Comparison of ENCODE assay signal across 9 mouse cellular contexts in genomic region chr9:64174766-64175165, GRCm38 (mm10). TPM values are rescaled to one million over a fixed set of nuclear protein-coding genes. Genes with fewer than 3 reads are reported as not detected.
DNase-seq lines count a peak whose midpoint lies in the region; ATAC-seq lines count a peak whose summit lies in the region.
"Had no signal": no experiment of that assay in that cellular context is flagged by ENCODE, and none has a peak within 500 bp of the region (broad histone marks: within the 10 kb centered on the region; RNA-seq: fewer than 3 reads in every experiment).

No protein-coding gene starts in this region.

- no peak for ATAC-seq in heart, embryonic 16.5 days (replicated peaks; ENCODE audit: extremely low read depth, insufficient read depth, low FRiP score)
- ATAC-seq in hindbrain, embryonic 14.5 days (ENCODE audit: low FRiP score): no peak
- no peak for ATAC-seq in midbrain, embryonic 13.5 days

- peak overlapping the region; percentile 87; the same call in 1 of the 2 replicates for H3K9ac ChIP-seq in heart, embryonic 16.5 days (ENCODE audit: low read length)
- peak overlapping the region; percentile 81 for H3K9ac ChIP-seq in hindbrain, embryonic 14.5 days
- H3K9ac ChIP-seq in midbrain, embryonic 13.5 days (replicated peaks): no peak overlapping the region

- H3K4me2 ChIP-seq in heart, embryonic 16.5 days (ENCODE audit: low read depth, low read length): peak overlapping the region; percentile 89; the same call in 1 of the 2 replicates
- H3K4me2 ChIP-seq in hindbrain, embryonic 14.5 days (replicated peaks): peak overlapping the region; percentile 97
- peak overlapping the region; percentile 92 for H3K4me2 ChIP-seq in midbrain, embryonic 13.5 days (replicated peaks)

- H3K4me1 ChIP-seq in heart, embryonic 16.5 days (ENCODE audit: control insufficient read depth, insufficient read depth, low read length): peaks cover 21% of the 10 kb centered on the region
- peaks cover 17% of the 10 kb centered on the region for H3K4me1 ChIP-seq in hindbrain, embryonic 14.5 days (replicated peaks; ENCODE audit: control insufficient read depth, insufficient read depth, low read length)
- H3K4me1 ChIP-seq in midbrain, embryonic 13.5 days (replicated peaks): peaks cover 34% of the 10 kb centered on the region

- no peaks in the 10 kb centered on the region for H3K27me3 ChIP-seq in heart, embryonic 16.5 days (ENCODE audit: control insufficient read depth, insufficient read depth, low read length)
- no peaks in the 10 kb centered on the region for H3K27me3 ChIP-seq in hindbrain, embryonic 14.5 days (ENCODE audit: control insufficient read depth, insufficient read depth, low read length)
- no peaks in the 10 kb centered on the region for H3K27me3 ChIP-seq in midbrain, embryonic 13.5 days

- intact Hi-C loops in heart, postnatal 14 days (cut with DNase I): no loop called here
- intact Hi-C loops in left cerebral cortex, postnatal 25 days (cut with DNase I): loop anchor here (5.0 kb wide), 1 partner anchor 98 kb away; no protein-coding TSS in a partner anchor

- peaks cover 37% of the 10 kb centered on the region for H3K36me3 ChIP-seq in heart, embryonic 16.5 days (ENCODE audit: control insufficient read depth, insufficient read depth)
- H3K36me3 ChIP-seq in hindbrain, embryonic 14.5 days (replicated peaks; ENCODE audit: control insufficient read depth, insufficient read depth): peaks cover 45% of the 10 kb centered on the region
- H3K36me3 ChIP-seq in midbrain, embryonic 13.5 days: peaks cover 40% of the 10 kb centered on the region

- 48% methylated on average over 8 of the region's 8 CpGs for WGBS in heart, embryonic 16.5 days
- WGBS in hindbrain, embryonic 14.5 days: 76% methylated on average over 8 of the region's 8 CpGs
- WGBS in midbrain, embryonic 13.5 days: 77% methylated on average over 8 of the region's 8 CpGs

- DNase-seq in heart, postnatal 14 days: no peak
- peak; percentile 14 for DNase-seq in NIH3T3 (ENCODE audit: low read depth)
- DNase-seq in hindbrain, embryonic 14.5 days (ENCODE audit: low spot score): no peak
- no peak for DNase-seq in left cerebral cortex, postnatal 25 days (ENCODE audit: low spot score in 2 of 2)
- no peak for DNase-seq in spleen, postnatal 36 days (ENCODE audit: low spot score in 2 of 2)
- DNase-seq in adrenal gland, postnatal 25 days: no peak
- DNase-seq: kidney, adult 8-10 months had no signal

- H3K9me3 ChIP-seq in heart, embryonic 16.5 days (replicated peaks; ENCODE audit: control insufficient read depth, low read length): no peaks in the 10 kb centered on the region
- H3K9me3 ChIP-seq in hindbrain, embryonic 14.5 days (ENCODE audit: control insufficient read depth, low read length): no peaks in the 10 kb centered on the region
- H3K9me3 ChIP-seq in midbrain, embryonic 13.5 days: no peaks in the 10 kb centered on the region

- H3K4me3 ChIP-seq in heart, embryonic 16.5 days (ENCODE audit: low read length): peak overlapping the region; percentile 13; the same call in 1 of the 2 replicates
- peak overlapping the region; percentile 82 for H3K4me3 ChIP-seq in hindbrain, embryonic 14.5 days (replicated peaks; ENCODE audit: low read length)
- peak overlapping the region; percentile 94 for H3K4me3 ChIP-seq in midbrain, embryonic 13.5 days (replicated peaks)

- H3K27ac ChIP-seq in heart, embryonic 16.5 days (ENCODE audit: low read length): no peak overlapping the region
- no peak overlapping the region for H3K27ac ChIP-seq in hindbrain, embryonic 14.5 days
- no peak overlapping the region for H3K27ac ChIP-seq in midbrain, embryonic 13.5 days

RNA-seq across cellular contexts. Expression of gene Rpl4, which starts 1.6 kb away (rescaled TPM):
- polyA plus RNA-seq in heart, embryonic 16.5 days (2015; fragmentation: Nextera tagmentation; extraction: Ambion mirVana): 681 and 801 TPM in 2 replicates
- 100 to 1,000 TPM; 461 to 503 TPM for total RNA-seq in heart, postnatal 14 days (2021)
- 650 and 656 TPM in 2 replicates for polyA plus RNA-seq in hindbrain, embryonic 14.5 days (2014; fragmentation: Nextera tagmentation; extraction: Ambion mirVana)
- polyA plus RNA-seq in midbrain, embryonic 13.5 days (2015; fragmentation: Nextera tagmentation; extraction: Ambion mirVana): 668 and 675 TPM in 2 replicates
- total RNA-seq in left cerebral cortex, postnatal 25 days (2021): 100 to 1,000 TPM; 485 to 487 TPM
- total RNA-seq in adrenal gland, postnatal 25 days (2021): 896 and 928 TPM in 2 replicates

RNA-seq across cellular contexts. Expression of gene Zwilch, which starts 1.9 kb away (rescaled TPM):
- 17.2 and 18.3 TPM in 2 replicates for polyA plus RNA-seq in heart, embryonic 16.5 days (2015; fragmentation: Nextera tagmentation; extraction: Ambion mirVana)
- 1 to 10 TPM; 1.9 to 3.8 TPM for total RNA-seq in heart, postnatal 14 days (2021)
- 3.6 and 4.3 TPM in 2 replicates for polyA plus RNA-seq in hindbrain, embryonic 14.5 days (2014; fragmentation: Nextera tagmentation; extraction: Ambion mirVana)
- polyA plus RNA-seq in midbrain, embryonic 13.5 days (2015; fragmentation: Nextera tagmentation; extraction: Ambion mirVana): 9.3 and 10.9 TPM in 2 replicates
- total RNA-seq in left cerebral cortex, postnatal 25 days (2021): 1 to 10 TPM; 2.5 to 4.6 TPM
- 5.1 and 5.3 TPM in 2 replicates for total RNA-seq in adrenal gland, postnatal 25 days (2021)

RNA-seq across cellular contexts. Expression of gene Snapc5, which starts 4.3 kb away (rescaled TPM):
- 30.5 TPM in 2 replicates for polyA plus RNA-seq in heart, embryonic 16.5 days (2015; fragmentation: Nextera tagmentation; extraction: Ambion mirVana)
- total RNA-seq in heart, postnatal 14 days (2021): 10 to 100 TPM; 20.0 to 22.9 TPM
- polyA plus RNA-seq in hindbrain, embryonic 14.5 days (2014; fragmentation: Nextera tagmentation; extraction: Ambion mirVana): 24.2 and 27.0 TPM in 2 replicates
- polyA plus RNA-seq in midbrain, embryonic 13.5 days (2015; fragmentation: Nextera tagmentation; extraction: Ambion mirVana): 39.2 and 44.9 TPM in 2 replicates
- 10 to 100 TPM; 21.5 to 22.7 TPM for total RNA-seq in left cerebral cortex, postnatal 25 days (2021)
- 23.2 and 25.0 TPM in 2 replicates for total RNA-seq in adrenal gland, postnatal 25 days (2021)

RNA-seq across cellular contexts. Expression of gene Lctl, which starts 57.8 kb away (rescaled TPM):
- polyA plus RNA-seq in heart, embryonic 16.5 days (2015; fragmentation: Nextera tagmentation; extraction: Ambion mirVana): not detected in 2 replicates
- total RNA-seq in heart, postnatal 14 days (2021): under 1 TPM; 0.14 to 0.29 TPM
- not detected in 2 replicates for polyA plus RNA-seq in hindbrain, embryonic 14.5 days (2014; fragmentation: Nextera tagmentation; extraction: Ambion mirVana)
- polyA plus RNA-seq in midbrain, embryonic 13.5 days (2015; fragmentation: Nextera tagmentation; extraction: Ambion mirVana): not detected in 2 replicates
- total RNA-seq in left cerebral cortex, postnatal 25 days (2021): not detected
- total RNA-seq in adrenal gland, postnatal 25 days (2021): 0.95 and 1.5 TPM in 2 replicates

Comparison
In these comparisons a context has a peak if more than half of its experiments do, and no peak if none do; other contexts are left out.
1. H3K4me3 ChIP-seq: peak in every context shown above with its lines; median percentile 94 in midbrain, embryonic 13.5 days; 82 in hindbrain, embryonic 14.5 days; 13 in heart, embryonic 16.5 days.